Comparison of ENCODE assay signal across 8 mouse cellular contexts in genomic region chr2:60089528-60090247, GRCm38 (mm10).
DNase-seq lines count a peak whose midpoint lies in the region; ATAC-seq lines count a peak whose summit lies in the region.
"Had no signal": no experiment of that assay in that cellular context is flagged by ENCODE, and none has a peak within 500 bp of the region (broad histone marks: within the 10 kb centered on the region; RNA-seq: fewer than 3 reads in every experiment).

No protein-coding gene starts in this region.

- peak; percentile 2; the same call in 1 of the 2 replicates for ATAC-seq in granulocyte monocyte progenitor cell, adult 5-6 weeks (replicated peaks; ENCODE audit: poor library complexity, severe bottlenecking)

- DNase-seq in lung, postnatal 10 days, result peak; percentile 33
- DNase-seq in lung, postnatal 14 days, result no peak
- peak; percentile 40 for DNase-seq in kidney, postnatal 14 days
- DNase-seq in retina, embryonic 14.5 days (ENCODE audit: low spot score), result peak; percentile 52
- no peak for DNase-seq in cerebellum, postnatal 25 days
- no peak for DNase-seq in layer of hippocampus, postnatal 10 days (ENCODE audit: low spot score in 2 of 2)
- DNase-seq: liver, embryonic 13.5 days had no signal

Comparison
In these comparisons a context has a peak if more than half of its experiments do, and no peak if none do; other contexts are left out.
1. DNase-seq: peak in lung, postnatal 10 days (single experiment), kidney, postnatal 14 days (single experiment) and retina, embryonic 14.5 days (single experiment); none in lung, postnatal 14 days (single experiment), cerebellum, postnatal 25 days (0 of 2) and layer of hippocampus, postnatal 10 days (0 of 2).